Mouse (Mus musculus): ENCODE data around the gene Apom. TPM values are rescaled to one million over a fixed set of nuclear protein-coding genes. Genes with fewer than 3 reads are reported as not detected.

Gene Apom
- total RNA-seq, 1 experiment = 10.0 TPM

GRCm38 (mm10) chr17:35147348-35147747 is 15.5 kb upstream of the Apom start:
- TF ChIP-seq CHD2 (IDR thresholded peaks at IDR 0.05; ENCODE audit: low read depth, low read length) (no peak), MAFK (IDR thresholded peaks at IDR 0.05; ENCODE audit: insufficient read depth, low read depth, low read length) (no peak)
- peaks cover 84% of the 10 kb centered on the region for H3K36me3 ChIP-seq (ENCODE audit: control insufficient read depth, insufficient read depth, low read length, poor library complexity, severe bottlenecking)
- no peak overlapping the region for H3K27ac ChIP-seq (ENCODE audit: insufficient read depth, low read depth, low read length, poor library complexity, severe bottlenecking)
- no peaks in the 10 kb centered on the region for H3K9me3 ChIP-seq (ENCODE audit: control insufficient read depth, insufficient read depth, low read depth, low read length)
- in situ Hi-C loops (cut with MboI; ENCODE audit: low sequenced_read_pairs in 2 of 2, unreplicated experiment in 2 of 2) = no loop called here
- no peak overlapping the region for H3K9ac ChIP-seq (ENCODE audit: insufficient read depth, low read depth, low read length, poor library complexity, severe bottlenecking)
- DNase-seq (ENCODE audit: low read depth, low spot score) = no peak
- no peak overlapping the region for H3K4me3 ChIP-seq (ENCODE audit: insufficient read depth in 1 of 2, low read depth in 1 of 2, low read length in 2 of 2, poor library complexity in 1 of 2, severe bottlenecking in 1 of 2)
- H3K4me1 ChIP-seq (ENCODE audit: control insufficient read depth in 2 of 2, insufficient read depth in 2 of 2, low read length in 2 of 2, poor library complexity in 1 of 2) = no peaks in the 10 kb centered on the region

- DNase-seq (ENCODE audit: low read depth, low spot score) = no peak
Observed at GRCm38 (mm10) chr17:35146139-35146538, 14.3 kb upstream of the Apom start.

GRCm38 (mm10) chr17:35141971-35142370 is 10.1 kb upstream of the Apom start:
- Histone ChIP-seq H3K36me3 (ENCODE audit: control insufficient read depth, insufficient read depth, low read length, poor library complexity, severe bottlenecking) (peaks cover 80% of the 10 kb centered on the region), H3K9ac (ENCODE audit: insufficient read depth, low read depth, low read length, poor library complexity, severe bottlenecking) (no peak overlapping the region), H3K4me3 (ENCODE audit: insufficient read depth in 1 of 2, low read depth in 1 of 2, low read length in 2 of 2, poor library complexity in 1 of 2, severe bottlenecking in 1 of 2) (no peak overlapping the region), H3K4me1 (ENCODE audit: control insufficient read depth in 2 of 2, insufficient read depth in 2 of 2, low read length in 2 of 2, poor library complexity in 1 of 2) (peaks cover 0 to 11% of the 10 kb centered on the region in 2 experiments; a peak in 2 of 4 replicates), H3K9me3 (ENCODE audit: control insufficient read depth, insufficient read depth, low read depth, low read length) (no peaks in the 10 kb centered on the region), H3K27ac (ENCODE audit: insufficient read depth, low read depth, low read length, poor library complexity, severe bottlenecking) (no peak overlapping the region)
- in situ Hi-C loops (cut with MboI; ENCODE audit: low sequenced_read_pairs in 2 of 2, unreplicated experiment in 2 of 2) = no loop called here
- DNase-seq (ENCODE audit: low read depth, low spot score) = no peak
- TF ChIP-seq ZC3H11A (IDR thresholded peaks at IDR 0.05; ENCODE audit: borderline replicate concordance, low read depth, low read length) = no peak
- TF ChIP-seq MAFK (IDR thresholded peaks at IDR 0.05; ENCODE audit: insufficient read depth, low read depth, low read length) = no peak
- no peak for TF ChIP-seq HCFC1 (IDR thresholded peaks at IDR 0.05; ENCODE audit: borderline replicate concordance, insufficient read depth, low read length)
- TF ChIP-seq CHD2 (IDR thresholded peaks at IDR 0.05; ENCODE audit: low read depth, low read length) = no peak
- TF ChIP-seq ZNF384 (IDR thresholded peaks at IDR 0.05; ENCODE audit: low read depth, low read length) = no peak

More at GRCm38 (mm10) chr17:35146139-35146538, 14.3 kb upstream of the Apom start:
- Histone ChIP-seq H3K27ac (ENCODE audit: insufficient read depth, low read depth, low read length, poor library complexity, severe bottlenecking) (no peak overlapping the region), H3K36me3 (ENCODE audit: control insufficient read depth, insufficient read depth, low read length, poor library complexity, severe bottlenecking) (peaks cover 85% of the 10 kb centered on the region), H3K9ac (ENCODE audit: insufficient read depth, low read depth, low read length, poor library complexity, severe bottlenecking) (no peak overlapping the region), H3K9me3 (ENCODE audit: control insufficient read depth, insufficient read depth, low read depth, low read length) (no peaks in the 10 kb centered on the region), H3K4me1 (ENCODE audit: control insufficient read depth in 2 of 2, insufficient read depth in 2 of 2, low read length in 2 of 2, poor library complexity in 1 of 2) (0 out of 4 replicates have a peak, but pooled peaks cover 0 to 2% of the 10 kb centered on the region in 2 experiments), H3K4me3 (ENCODE audit: insufficient read depth in 1 of 2, low read depth in 1 of 2, low read length in 2 of 2, poor library complexity in 1 of 2, severe bottlenecking in 1 of 2) (no peak overlapping the region)
- in situ Hi-C loops (cut with MboI; ENCODE audit: low sequenced_read_pairs in 2 of 2, unreplicated experiment in 2 of 2) = no loop called here
- TF ChIP-seq CHD2 (IDR thresholded peaks at IDR 0.05; ENCODE audit: low read depth, low read length) (no peak), MAFK (IDR thresholded peaks at IDR 0.05; ENCODE audit: insufficient read depth, low read depth, low read length) (no peak), HCFC1 (IDR thresholded peaks at IDR 0.05; ENCODE audit: borderline replicate concordance, insufficient read depth, low read length) (no peak), ZNF384 (IDR thresholded peaks at IDR 0.05; ENCODE audit: low read depth, low read length) (no peak), ZC3H11A (IDR thresholded peaks at IDR 0.05; ENCODE audit: borderline replicate concordance, low read depth, low read length) (no peak)

GRCm38 (mm10) chr17:35140490-35140996 is 8.7 kb upstream of the Apom start:
- H3K36me3 ChIP-seq (ENCODE audit: control insufficient read depth, insufficient read depth, low read length, poor library complexity, severe bottlenecking) = peaks cover 66% of the 10 kb centered on the region
- H3K27ac ChIP-seq (ENCODE audit: insufficient read depth, low read depth, low read length, poor library complexity, severe bottlenecking) = no peak overlapping the region
- TF ChIP-seq ZC3H11A (IDR thresholded peaks at IDR 0.05; ENCODE audit: borderline replicate concordance, low read depth, low read length) (no peak), MAFK (IDR thresholded peaks at IDR 0.05; ENCODE audit: insufficient read depth, low read depth, low read length) (no peak), ZNF384 (IDR thresholded peaks at IDR 0.05; ENCODE audit: low read depth, low read length) (no peak)
- H3K4me3 ChIP-seq (ENCODE audit: insufficient read depth in 1 of 2, low read depth in 1 of 2, low read length in 2 of 2, poor library complexity in 1 of 2, severe bottlenecking in 1 of 2) = no peak overlapping the region
- peak overlapping the region; percentile 43; the same call in 1 of the 2 replicates for H3K9ac ChIP-seq (ENCODE audit: insufficient read depth, low read depth, low read length, poor library complexity, severe bottlenecking)
- DNase-seq (ENCODE audit: low read depth, low spot score) = no peak
- no peaks in the 10 kb centered on the region for H3K9me3 ChIP-seq (ENCODE audit: control insufficient read depth, insufficient read depth, low read depth, low read length)
- in situ Hi-C loops (cut with MboI; ENCODE audit: low sequenced_read_pairs in 2 of 2, unreplicated experiment in 2 of 2) = no loop called here
- H3K4me1 ChIP-seq (ENCODE audit: control insufficient read depth in 2 of 2, insufficient read depth in 2 of 2, low read length in 2 of 2, poor library complexity in 1 of 2) = peaks cover 0 to 13% of the 10 kb centered on the region in 2 experiments; a peak in 2 of 4 replicates

GRCm38 (mm10) chr17:35139269-35139668 is 7.4 kb upstream of the Apom start:
- peak overlapping the region; percentile 25; the same call in 1 of the 2 replicates for H3K9ac ChIP-seq (ENCODE audit: insufficient read depth, low read depth, low read length, poor library complexity, severe bottlenecking)
- H3K27ac ChIP-seq (ENCODE audit: insufficient read depth, low read depth, low read length, poor library complexity, severe bottlenecking) = no peak overlapping the region
- no peak overlapping the region for H3K4me3 ChIP-seq (ENCODE audit: insufficient read depth in 1 of 2, low read depth in 1 of 2, low read length in 2 of 2, poor library complexity in 1 of 2, severe bottlenecking in 1 of 2)
- peaks cover 0 to 13% of the 10 kb centered on the region in 2 experiments; a peak in 2 of 4 replicates for H3K4me1 ChIP-seq (ENCODE audit: control insufficient read depth in 2 of 2, insufficient read depth in 2 of 2, low read length in 2 of 2, poor library complexity in 1 of 2)
- no peaks in the 10 kb centered on the region for H3K9me3 ChIP-seq (ENCODE audit: control insufficient read depth, insufficient read depth, low read depth, low read length)
- no peak for DNase-seq (ENCODE audit: low read depth, low spot score)
- no peak for TF ChIP-seq ZNF384 (IDR thresholded peaks at IDR 0.05; ENCODE audit: low read depth, low read length)
- TF ChIP-seq HCFC1 (IDR thresholded peaks at IDR 0.05; ENCODE audit: borderline replicate concordance, insufficient read depth, low read length) = no peak
- no peak for TF ChIP-seq ZC3H11A (IDR thresholded peaks at IDR 0.05; ENCODE audit: borderline replicate concordance, low read depth, low read length)
- no peak for TF ChIP-seq MAFK (IDR thresholded peaks at IDR 0.05; ENCODE audit: insufficient read depth, low read depth, low read length)
- TF ChIP-seq CHD2 (IDR thresholded peaks at IDR 0.05; ENCODE audit: low read depth, low read length) = no peak
- in situ Hi-C loops (cut with MboI; ENCODE audit: low sequenced_read_pairs in 2 of 2, unreplicated experiment in 2 of 2) = no loop called here
- peaks cover 53% of the 10 kb centered on the region for H3K36me3 ChIP-seq (ENCODE audit: control insufficient read depth, insufficient read depth, low read length, poor library complexity, severe bottlenecking)

Measured in ES-E14 (cell line).